Mouse (Mus musculus): ENCODE results near the gene Arhgap20. TPM values are rescaled to one million over a fixed set of nuclear protein-coding genes. Genes with fewer than 3 reads are reported as not detected.

Arhgap20 gene
- polyA plus RNA-seq, 1 experiment from 2014 or later, result 0.29 TPM

DNA sequence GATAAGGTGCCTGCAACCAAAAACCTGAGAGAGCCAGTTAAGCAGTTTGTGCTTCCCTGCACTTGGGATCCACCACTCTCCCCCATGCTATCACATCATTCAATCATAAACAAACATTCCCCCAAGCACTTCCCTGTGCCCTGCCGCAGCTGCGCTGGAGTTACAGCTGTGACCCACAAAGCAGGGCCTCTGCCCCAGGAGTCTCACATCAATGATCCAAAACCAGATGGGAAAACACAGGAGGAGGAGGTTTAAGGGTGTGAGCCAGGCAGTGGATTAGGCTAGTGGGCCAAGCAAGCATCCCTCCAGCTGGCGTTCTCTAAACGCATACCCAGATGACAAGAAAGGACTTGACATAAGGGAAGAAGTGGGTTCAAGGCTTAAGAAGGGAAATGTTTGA, 109.2 kb downstream of the Arhgap20 start:
- H3K27me3 ChIP-seq (replicated peaks; ENCODE audit: control insufficient read depth, insufficient read depth, low read length), result no peaks in the 10 kb centered on the region
- 42% methylated on average over 4 of the region's 4 CpGs for WGBS
- H3K4me3 ChIP-seq (ENCODE audit: low read depth, low read length), result no peak overlapping the region
- ATAC-seq (replicated peaks; ENCODE audit: low FRiP score) (no peak), DNase-seq (ENCODE audit: low spot score) (no peak)
- H3K9me3 ChIP-seq (ENCODE audit: control insufficient read depth, low read length), result no peaks in the 10 kb centered on the region
- H3K9ac ChIP-seq (ENCODE audit: low read depth, low read length), result no peak overlapping the region
- no peaks in the 10 kb centered on the region for H3K4me1 ChIP-seq (replicated peaks; ENCODE audit: control insufficient read depth, insufficient read depth, low read length)
- no peak overlapping the region for H3K27ac ChIP-seq (ENCODE audit: low read depth, low read length)
- no peak overlapping the region for H3K4me2 ChIP-seq
- H3K36me3 ChIP-seq (ENCODE audit: control insufficient read depth, insufficient read depth, low read length), result no peaks in the 10 kb centered on the region

- Histone ChIP-seq H3K9me3 (ENCODE audit: control insufficient read depth, low read length) (no peaks in the 10 kb centered on the region), H3K9ac (ENCODE audit: low read depth, low read length) (no peak overlapping the region), H3K27ac (ENCODE audit: low read depth, low read length) (no peak overlapping the region), H3K4me2 (no peak overlapping the region), H3K4me1 (replicated peaks; ENCODE audit: control insufficient read depth, insufficient read depth, low read length) (no peaks in the 10 kb centered on the region), H3K36me3 (ENCODE audit: control insufficient read depth, insufficient read depth, low read length) (no peaks in the 10 kb centered on the region), H3K4me3 (ENCODE audit: low read depth, low read length) (no peak overlapping the region), H3K27me3 (replicated peaks; ENCODE audit: control insufficient read depth, insufficient read depth, low read length) (no peaks in the 10 kb centered on the region)
- no peak for ATAC-seq (replicated peaks; ENCODE audit: low FRiP score)
- DNase-seq (ENCODE audit: low spot score), result no peak
- WGBS, result 85% methylated on average over 20 of the region's 20 CpGs
Measured at GRCm38 (mm10) chr9:51875531-51875930, 110.4 kb downstream of the Arhgap20 start.

- Histone ChIP-seq H3K9ac (ENCODE audit: low read depth, low read length) (no peak overlapping the region), H3K4me1 (replicated peaks; ENCODE audit: control insufficient read depth, insufficient read depth, low read length) (no peaks in the 10 kb centered on the region), H3K27ac (ENCODE audit: low read depth, low read length) (no peak overlapping the region), H3K27me3 (replicated peaks; ENCODE audit: control insufficient read depth, insufficient read depth, low read length) (no peaks in the 10 kb centered on the region), H3K36me3 (ENCODE audit: control insufficient read depth, insufficient read depth, low read length) (no peaks in the 10 kb centered on the region), H3K4me3 (ENCODE audit: low read depth, low read length) (no peak overlapping the region), H3K9me3 (ENCODE audit: control insufficient read depth, low read length) (no peaks in the 10 kb centered on the region), H3K4me2 (no peak overlapping the region)
- no peak for DNase-seq (ENCODE audit: low spot score)
- ATAC-seq (replicated peaks; ENCODE audit: low FRiP score), result no peak
- WGBS, result 43% methylated on average over 4 of the region's 4 CpGs
Measured at GRCm38 (mm10) chr9:51881386-51881785, 116.2 kb downstream of the Arhgap20 start.

GRCm38 (mm10) chr9:51881881-51882280, 116.7 kb downstream of the Arhgap20 start:
- Histone ChIP-seq H3K27ac (ENCODE audit: low read depth, low read length) (no peak overlapping the region), H3K9me3 (ENCODE audit: control insufficient read depth, low read length) (no peaks in the 10 kb centered on the region), H3K4me2 (no peak overlapping the region), H3K4me3 (ENCODE audit: low read depth, low read length) (no peak overlapping the region), H3K9ac (ENCODE audit: low read depth, low read length) (no peak overlapping the region), H3K4me1 (replicated peaks; ENCODE audit: control insufficient read depth, insufficient read depth, low read length) (no peaks in the 10 kb centered on the region), H3K36me3 (ENCODE audit: control insufficient read depth, insufficient read depth, low read length) (no peaks in the 10 kb centered on the region), H3K27me3 (replicated peaks; ENCODE audit: control insufficient read depth, insufficient read depth, low read length) (no peaks in the 10 kb centered on the region)
- WGBS, result 82% methylated on average over 4 of the region's 4 CpGs
- DNase-seq (ENCODE audit: low spot score) (no peak), ATAC-seq (replicated peaks; ENCODE audit: low FRiP score) (no peak)

GRCm38 (mm10) chr9:51883319-51883718, 118.2 kb downstream of the Arhgap20 start:
- WGBS, result 76% methylated on average over 4 of the region's 4 CpGs
- Histone ChIP-seq H3K27me3 (replicated peaks; ENCODE audit: control insufficient read depth, insufficient read depth, low read length) (no peaks in the 10 kb centered on the region), H3K27ac (ENCODE audit: low read depth, low read length) (no peak overlapping the region), H3K4me2 (no peak overlapping the region), H3K4me1 (replicated peaks; ENCODE audit: control insufficient read depth, insufficient read depth, low read length) (no peaks in the 10 kb centered on the region), H3K9me3 (ENCODE audit: control insufficient read depth, low read length) (no peaks in the 10 kb centered on the region), H3K4me3 (ENCODE audit: low read depth, low read length) (no peak overlapping the region), H3K36me3 (ENCODE audit: control insufficient read depth, insufficient read depth, low read length) (no peaks in the 10 kb centered on the region), H3K9ac (ENCODE audit: low read depth, low read length) (no peak overlapping the region)
- no peak for ATAC-seq (replicated peaks; ENCODE audit: low FRiP score)
- no peak for DNase-seq (ENCODE audit: low spot score)

GRCm38 (mm10) chr9:51892921-51893320, 127.8 kb downstream of the Arhgap20 start:
- H3K9ac ChIP-seq (ENCODE audit: low read depth, low read length), result no peak overlapping the region
- no peak overlapping the region for H3K4me3 ChIP-seq (ENCODE audit: low read depth, low read length)
- H3K27me3 ChIP-seq (replicated peaks; ENCODE audit: control insufficient read depth, insufficient read depth, low read length), result no peaks in the 10 kb centered on the region
- no peaks in the 10 kb centered on the region for H3K9me3 ChIP-seq (ENCODE audit: control insufficient read depth, low read length)
- no peak overlapping the region for H3K27ac ChIP-seq (ENCODE audit: low read depth, low read length)
- H3K36me3 ChIP-seq (ENCODE audit: control insufficient read depth, insufficient read depth, low read length), result no peaks in the 10 kb centered on the region
- WGBS, result 87% methylated on average over 1 of the region's 1 CpGs
- H3K4me2 ChIP-seq, result no peak overlapping the region
- ATAC-seq (replicated peaks; ENCODE audit: low FRiP score), result no peak
- H3K4me1 ChIP-seq (replicated peaks; ENCODE audit: control insufficient read depth, insufficient read depth, low read length), result no peaks in the 10 kb centered on the region
- no peak for DNase-seq (ENCODE audit: low spot score)

Other genes starting within 250 kb of the Arhgap20 start
- 45.2 and 50.7 TPM in 2 replicates for gene Fdx1, start 198.2 kb downstream of the Arhgap20 start, polyA plus RNA-seq (2014; fragmentation: Nextera tagmentation; extraction: Ambion mirVana)